Mouse (Mus musculus): Measurements from ENCODE around the gene Tcp11x2. TPM values are rescaled to one million over a fixed set of nuclear protein-coding genes. Genes with fewer than 3 reads are reported as not detected.
A peak's percentile ranks its signal among the peaks of the same experiment; 100 is the strongest.

The Tcp11x2 gene
- not detected in 2 replicates for polyA plus RNA-seq (2016; fragmentation: Nextera tagmentation; extraction: Ambion mirVana)

DNA sequence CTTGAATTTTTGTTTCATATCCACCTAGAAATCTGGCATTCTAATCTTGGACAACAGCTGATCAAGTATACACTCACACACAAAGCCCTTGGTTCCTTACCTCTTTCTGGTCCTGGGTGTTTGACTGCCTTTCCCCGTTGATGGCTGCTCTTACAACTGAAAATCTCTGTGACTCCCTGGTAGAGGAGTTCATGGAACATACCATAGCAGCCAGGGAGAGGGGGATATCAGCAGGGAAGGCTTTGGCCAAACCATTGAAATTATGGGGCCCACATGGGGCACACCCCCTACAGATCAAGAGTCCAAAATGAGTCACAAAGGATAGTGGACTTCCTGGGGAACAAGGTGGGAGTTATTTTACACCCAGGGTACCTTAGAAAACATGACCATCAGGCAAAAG lies at the start of gene Tcp11x2:
TSS of gene Tcp11x2 (minus strand) at position 158 of the 400 bp plus-strand sequence.
- WGBS = 93% methylated on average over 1 of the region's 1 CpGs
- no peaks in the 10 kb centered on the region for H3K9me3 ChIP-seq (replicated peaks)
- no peak within 1 kb of the TSS for H3K4me3 ChIP-seq
- no peaks in the 10 kb centered on the region for H3K36me3 ChIP-seq
- no peaks in the 10 kb centered on the region for H3K4me1 ChIP-seq
- H3K27me3 ChIP-seq (ENCODE audit: low read depth, poor library complexity, severe bottlenecking) = peaks cover 64% of the 10 kb centered on the region
- H3K27ac ChIP-seq (replicated peaks) = no peak within 1 kb of the TSS
- no peak for DNase-seq (ENCODE audit: low spot score)

GRCm38 (mm10) chrX:135743056-135743355 lies 49.4 kb upstream of the Tcp11x2 start:
- 24% methylated on average over 7 of the region's 7 CpGs for WGBS
- Histone ChIP-seq H3K27ac (replicated peaks) (peak overlapping the region; percentile 86), H3K4me3 (peak overlapping the region; percentile 68), H3K27me3 (ENCODE audit: low read depth, poor library complexity, severe bottlenecking) (peaks cover 28% of the 10 kb centered on the region), H3K9me3 (replicated peaks) (no peaks in the 10 kb centered on the region), H3K4me1 (peaks cover 6% of the 10 kb centered on the region), H3K36me3 (peaks cover 18% of the 10 kb centered on the region)
- DNase-seq (ENCODE audit: low spot score) = no peak

DNA sequence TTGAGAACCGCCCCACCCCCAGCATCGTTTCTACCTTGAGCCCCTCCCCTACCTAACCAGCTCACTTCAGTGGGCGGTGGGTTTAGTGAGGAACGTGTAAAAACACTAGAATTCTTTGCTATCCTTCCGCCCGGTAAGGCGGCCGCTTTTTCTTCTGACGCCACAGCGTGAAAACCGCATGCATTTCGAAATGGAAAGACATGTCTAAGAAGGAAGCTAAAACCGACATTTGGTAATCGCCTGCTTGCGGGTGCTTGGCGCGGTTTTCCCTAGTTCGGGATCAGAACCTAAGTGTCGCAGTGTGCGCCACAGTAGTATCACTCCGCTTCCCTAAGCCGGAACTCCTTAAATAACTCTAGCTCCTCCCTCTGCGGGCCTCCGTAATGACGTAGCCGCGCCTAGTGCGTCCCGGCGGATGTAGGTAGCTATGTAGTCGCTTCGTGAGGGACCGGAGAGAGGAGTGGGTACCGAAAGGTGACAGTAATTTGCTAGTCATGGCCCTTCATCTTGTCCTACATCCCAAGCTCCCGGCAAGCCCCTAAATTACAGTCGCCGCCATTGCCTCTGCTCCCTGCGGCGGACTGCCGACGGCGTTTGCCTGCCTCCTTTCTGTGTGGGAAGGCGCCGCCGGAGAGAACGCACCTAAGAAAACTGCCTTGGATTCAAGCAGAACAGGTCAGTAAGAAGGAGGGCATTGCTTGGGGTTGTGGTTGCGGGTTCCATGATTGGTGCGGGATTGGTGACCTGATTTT lies 48.9 kb upstream of the Tcp11x2 start, which contains the start of the genes Armcx5 and Gprasp1:
TSS of gene Armcx5 (plus strand) at position 430 of the 752 bp plus-strand sequence.
TSS of gene Gprasp1 (plus strand) at position 430 of the 752 bp plus-strand sequence.
- 18% methylated on average over 48 of the region's 48 CpGs for WGBS
- Histone ChIP-seq H3K4me3 (peak within 1 kb of the TSS; percentile 68), H3K9me3 (replicated peaks) (no peaks in the 10 kb centered on the region), H3K36me3 (peaks cover 18% of the 10 kb centered on the region), H3K4me1 (peaks cover 6% of the 10 kb centered on the region), H3K27me3 (ENCODE audit: low read depth, poor library complexity, severe bottlenecking) (peaks cover 28% of the 10 kb centered on the region), H3K27ac (replicated peaks) (peak within 1 kb of the TSS; percentile 86)
- peak; percentile 81 for DNase-seq (ENCODE audit: low spot score)

DNA sequence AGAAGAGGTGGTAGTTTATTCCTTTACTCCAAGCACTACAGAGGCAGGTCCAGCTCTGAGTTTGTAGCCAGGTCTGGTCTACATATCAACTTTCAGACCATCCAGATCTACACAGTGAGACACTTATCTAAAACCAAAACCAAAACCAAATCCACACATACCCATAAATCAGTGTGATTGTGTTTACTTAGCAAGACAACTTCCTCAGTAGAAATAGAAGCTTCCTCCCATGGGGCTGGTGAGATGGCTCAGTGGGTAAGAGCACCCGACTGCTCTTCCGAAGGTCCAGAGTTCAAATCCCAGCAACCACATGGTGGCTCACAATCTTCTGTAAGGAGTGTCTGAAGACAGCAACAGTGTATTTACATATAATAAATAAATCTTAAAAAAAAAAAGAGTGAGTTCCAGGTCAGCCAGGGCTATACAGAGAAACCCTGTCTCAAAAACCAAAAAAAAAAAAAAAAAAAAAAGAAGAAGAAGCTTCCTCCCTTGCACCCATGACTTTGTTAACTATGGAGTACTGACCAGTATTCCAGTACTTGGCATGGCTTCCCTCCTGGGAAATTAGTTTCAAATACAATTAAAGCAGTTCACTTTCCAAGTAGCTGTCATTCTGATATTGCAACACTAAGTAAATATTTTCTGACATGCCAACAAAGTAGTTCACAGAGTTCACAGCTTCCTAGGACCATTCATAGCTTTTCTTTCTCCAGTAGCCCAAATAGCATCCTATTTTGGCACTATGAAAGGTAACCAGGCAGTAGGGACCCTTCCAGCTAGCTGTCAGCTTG lies 45.3 kb upstream of the Tcp11x2 start:
- no peak overlapping the region for H3K4me3 ChIP-seq
- peaks cover 6% of the 10 kb centered on the region for H3K4me1 ChIP-seq
- 89% methylated on average over 2 of the region's 2 CpGs for WGBS
- no peak for DNase-seq (ENCODE audit: low spot score)
- no peaks in the 10 kb centered on the region for H3K36me3 ChIP-seq
- H3K9me3 ChIP-seq (replicated peaks) = no peaks in the 10 kb centered on the region
- no peak overlapping the region for H3K27ac ChIP-seq (replicated peaks)
- H3K27me3 ChIP-seq (ENCODE audit: low read depth, poor library complexity, severe bottlenecking) = peaks cover 26% of the 10 kb centered on the region

DNA sequence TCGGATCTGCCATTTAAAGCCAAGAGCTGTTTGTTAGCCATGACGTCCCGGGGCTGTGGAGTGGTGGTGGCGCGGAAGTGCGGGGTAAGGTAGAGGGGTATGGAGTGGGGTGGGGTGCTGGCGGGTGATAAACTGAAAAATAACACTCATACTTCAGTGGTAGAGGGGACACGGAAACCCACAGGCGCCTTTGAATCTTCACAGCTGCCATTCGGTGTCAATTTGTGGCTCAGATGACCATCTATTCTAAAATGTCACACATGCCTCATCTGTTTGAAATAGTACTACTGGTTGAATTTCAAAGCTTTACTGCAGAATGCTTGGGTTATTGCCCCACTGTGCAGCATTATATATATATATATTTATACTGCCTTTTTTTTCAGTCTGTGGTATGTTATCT lies 31.6 kb upstream of the Tcp11x2 start, which contains the start of gene Tmsb15a:
TSS of gene Tmsb15a (minus strand) at position 101 of the 400 bp plus-strand sequence.
- Histone ChIP-seq H3K9me3 (replicated peaks) (no peaks in the 10 kb centered on the region), H3K27me3 (ENCODE audit: low read depth, poor library complexity, severe bottlenecking) (peaks cover 67% of the 10 kb centered on the region), H3K36me3 (no peaks in the 10 kb centered on the region), H3K27ac (replicated peaks) (no peak within 1 kb of the TSS), H3K4me3 (no peak within 1 kb of the TSS), H3K4me1 (no peaks in the 10 kb centered on the region)
- DNase-seq (ENCODE audit: low spot score) = no peak
- 86% methylated on average over 10 of the region's 10 CpGs for WGBS

- 77% methylated on average over 2 of the region's 2 CpGs for WGBS
- no peak for DNase-seq (ENCODE audit: low spot score)
These were observed 19.3 kb upstream of the Tcp11x2 start for GRCm38 (mm10) chrX:135712845-135713244.

DNA sequence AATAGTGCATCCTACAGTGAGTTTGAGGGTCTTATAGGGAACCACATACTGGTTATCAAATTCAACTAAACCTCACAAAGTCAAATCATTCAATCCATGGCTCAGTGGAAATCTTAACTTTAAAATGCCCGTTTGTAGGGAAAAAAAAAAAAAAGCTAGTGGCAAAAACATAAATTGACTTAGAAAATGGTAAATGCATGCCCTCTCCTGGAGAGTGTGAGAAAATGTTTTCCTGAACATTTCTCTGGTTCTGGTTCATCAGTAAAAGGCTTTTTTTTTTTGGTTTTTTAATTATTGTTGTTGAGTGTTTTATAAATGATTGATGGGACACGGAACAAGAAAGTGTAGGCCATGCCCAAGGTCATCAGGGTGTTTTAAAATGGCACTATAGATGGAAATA lies 10.8 kb upstream of the Tcp11x2 start:
- WGBS = 59% methylated on average over 2 of the region's 2 CpGs
- DNase-seq (ENCODE audit: low spot score) = no peak
- Histone ChIP-seq H3K27ac (replicated peaks) (no peak overlapping the region), H3K9me3 (replicated peaks) (no peaks in the 10 kb centered on the region), H3K27me3 (ENCODE audit: low read depth, poor library complexity, severe bottlenecking) (peaks cover 25% of the 10 kb centered on the region), H3K4me3 (no peak overlapping the region), H3K36me3 (no peaks in the 10 kb centered on the region), H3K4me1 (no peaks in the 10 kb centered on the region)

More at GRCm38 (mm10) chrX:135712845-135713244, 19.3 kb upstream of the Tcp11x2 start:
- no peaks in the 10 kb centered on the region for H3K9me3 ChIP-seq (replicated peaks)
- no peaks in the 10 kb centered on the region for H3K36me3 ChIP-seq
- H3K4me3 ChIP-seq = no peak overlapping the region
- H3K4me1 ChIP-seq = no peaks in the 10 kb centered on the region
- H3K27me3 ChIP-seq (ENCODE audit: low read depth, poor library complexity, severe bottlenecking) = peaks cover 46% of the 10 kb centered on the region
- no peak overlapping the region for H3K27ac ChIP-seq (replicated peaks)

DNA sequence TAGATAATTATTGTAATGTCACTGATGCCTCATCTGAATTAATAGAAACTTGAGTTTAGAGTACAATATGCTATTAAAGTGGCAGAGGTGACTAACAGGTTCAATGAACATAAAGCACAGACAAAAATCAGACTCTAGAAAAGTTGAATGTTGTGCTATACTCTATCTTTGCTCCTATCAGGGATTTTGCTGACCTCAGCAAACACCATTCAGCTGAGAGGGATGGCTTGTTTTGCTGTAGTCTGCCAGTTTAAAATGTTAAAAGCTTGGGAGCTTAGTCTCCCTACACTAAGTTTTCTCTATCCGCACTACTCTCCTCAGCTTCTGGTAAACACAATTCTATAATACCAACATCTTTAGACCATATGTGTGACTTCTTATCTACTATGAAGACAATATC lies 9.5 kb upstream of the Tcp11x2 start:
- peaks cover 20% of the 10 kb centered on the region for H3K27me3 ChIP-seq (ENCODE audit: low read depth, poor library complexity, severe bottlenecking)
- DNase-seq (ENCODE audit: low spot score) = no peak
- no peak overlapping the region for H3K27ac ChIP-seq (replicated peaks)
- H3K4me1 ChIP-seq = no peaks in the 10 kb centered on the region
- no peak overlapping the region for H3K4me3 ChIP-seq
- H3K36me3 ChIP-seq = no peaks in the 10 kb centered on the region
- 96% methylated on average over 1 of the region's 1 CpGs for WGBS
- H3K9me3 ChIP-seq (replicated peaks) = no peaks in the 10 kb centered on the region

GRCm38 (mm10) chrX:135687802-135688201 lies 5.8 kb downstream of the Tcp11x2 start:
- WGBS = 85% methylated on average over 3 of the region's 3 CpGs
- Histone ChIP-seq H3K4me3 (no peak overlapping the region), H3K9me3 (replicated peaks) (no peaks in the 10 kb centered on the region), H3K27me3 (ENCODE audit: low read depth, poor library complexity, severe bottlenecking) (peaks cover 82% of the 10 kb centered on the region), H3K4me1 (no peaks in the 10 kb centered on the region), H3K36me3 (no peaks in the 10 kb centered on the region), H3K27ac (replicated peaks) (no peak overlapping the region)
- DNase-seq (ENCODE audit: low spot score) = no peak

- Histone ChIP-seq H3K27me3 (ENCODE audit: low read depth, poor library complexity, severe bottlenecking) (peaks cover 81% of the 10 kb centered on the region), H3K9me3 (replicated peaks) (no peaks in the 10 kb centered on the region), H3K4me3 (no peak overlapping the region), H3K27ac (replicated peaks) (no peak overlapping the region), H3K36me3 (no peaks in the 10 kb centered on the region), H3K4me1 (no peaks in the 10 kb centered on the region)
- 81% methylated on average over 2 of the region's 2 CpGs for WGBS
- DNase-seq (ENCODE audit: low spot score) = no peak
These were observed 11.7 kb downstream of the Tcp11x2 start for GRCm38 (mm10) chrX:135681858-135682257.

- H3K4me1 ChIP-seq = no peaks in the 10 kb centered on the region
- H3K36me3 ChIP-seq = no peaks in the 10 kb centered on the region
- H3K27me3 ChIP-seq (ENCODE audit: low read depth, poor library complexity, severe bottlenecking) = peaks cover 3% of the 10 kb centered on the region; the same call in 1 of the 2 replicates
- 59% methylated on average over 9 of the region's 9 CpGs for WGBS
- H3K27ac ChIP-seq (replicated peaks) = no peak overlapping the region
- H3K4me3 ChIP-seq = no peak overlapping the region
- DNase-seq (ENCODE audit: low spot score) = no peak
- no peaks in the 10 kb centered on the region for H3K9me3 ChIP-seq (replicated peaks)
These were observed 41.3 kb downstream of the Tcp11x2 start for GRCm38 (mm10) chrX:135652173-135652772.

DNA sequence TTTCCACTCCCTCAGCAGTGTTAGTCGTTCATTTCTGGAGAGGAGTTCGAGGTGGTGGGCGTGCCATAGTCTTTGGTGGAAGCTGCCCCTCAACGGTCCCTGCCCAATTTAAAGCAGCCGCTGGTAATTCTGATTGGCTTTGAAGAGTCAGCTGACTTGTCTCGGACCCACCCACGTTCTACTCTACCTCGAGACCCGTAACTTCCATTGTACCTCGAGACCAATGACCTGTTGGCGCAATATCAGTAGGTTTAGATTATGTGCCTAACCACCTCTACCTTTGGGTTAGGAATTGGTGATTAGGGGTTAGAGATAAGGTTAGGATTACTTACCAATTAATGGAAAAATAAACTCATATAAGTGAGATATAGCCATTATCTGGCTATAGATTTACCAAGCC lies 66.0 kb downstream of the Tcp11x2 start, which contains the start of gene Prame:
TSS of gene Prame (minus strand) at position 101 of the 400 bp plus-strand sequence.
- no peaks in the 10 kb centered on the region for H3K36me3 ChIP-seq
- DNase-seq (ENCODE audit: low spot score) = no peak
- H3K27me3 ChIP-seq (ENCODE audit: low read depth, poor library complexity, severe bottlenecking) = peaks cover 7% of the 10 kb centered on the region; the same call in 1 of the 2 replicates
- H3K4me3 ChIP-seq = no peak within 1 kb of the TSS
- no peaks in the 10 kb centered on the region for H3K4me1 ChIP-seq
- no peaks in the 10 kb centered on the region for H3K9me3 ChIP-seq (replicated peaks)
- H3K27ac ChIP-seq (replicated peaks) = no peak within 1 kb of the TSS
- WGBS = 90% methylated on average over 11 of the region's 11 CpGs
